Mouse (Mus musculus) C2C12 (cell line): Measurements from ENCODE around the gene Cpb1.

ENCODE experiments used
- CTCF ChIP-seq: IDR thresholded peaks from one replicate; pipeline ENCODE4 v1.5.1; 2011; ENCODE audit not compliant: control insufficient read depth, insufficient read depth, insufficient read length
- MAX ChIP-seq: IDR thresholded peaks from one replicate; pipeline ENCODE4 v1.6.1; 2011; ENCODE audit warnings: mild to moderate bottlenecking, control low read depth
- MYOD1 ChIP-seq: IDR thresholded peaks from one replicate; pipeline ENCODE4 v1.6.1; 2011; ENCODE audit warnings: low read depth; ENCODE audit not compliant: control insufficient read depth, insufficient read length
- USF1 ChIP-seq: IDR thresholded peaks from one replicate; pipeline ENCODE4 v1.6.1; 2011; ENCODE audit warnings: low read depth, mild to moderate bottlenecking, control low read depth, moderate library complexity

DNA sequence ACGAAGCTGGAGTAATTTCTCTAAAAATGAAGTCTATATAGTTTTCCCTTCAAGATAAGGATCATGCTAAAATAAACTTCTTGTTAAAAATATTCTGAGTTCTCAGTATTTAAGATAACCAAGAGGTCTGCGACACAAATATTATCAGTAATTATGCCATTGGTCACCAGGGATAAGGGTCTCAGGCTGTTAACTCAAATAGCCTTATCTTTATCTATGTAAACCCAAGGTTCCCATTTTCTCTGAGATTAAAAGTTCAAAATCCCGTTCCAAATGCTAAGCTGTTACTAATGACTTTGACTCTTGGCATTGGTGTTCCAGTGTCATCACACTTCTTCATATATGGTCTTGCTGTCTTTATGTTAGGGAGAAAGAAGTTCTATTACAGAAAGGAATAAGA lies 20.0 kb upstream of the Cpb1 start:
- no peak for TF ChIP-seq CTCF
- TF ChIP-seq USF1, result no peak
- no peak for TF ChIP-seq MAX
- TF ChIP-seq MYOD1, result no peak
